Mouse (Mus musculus): Measurements from ENCODE around the gene Col26a1. TPM values are rescaled to one million over a fixed set of nuclear protein-coding genes. Genes with fewer than 3 reads are reported as not detected.
A peak's percentile ranks its signal among the peaks of the same experiment; 100 is the strongest.

Gene Col26a1
- polyA plus RNA-seq, 1 experiment from 2014 or later = 118 TPM

DNA sequence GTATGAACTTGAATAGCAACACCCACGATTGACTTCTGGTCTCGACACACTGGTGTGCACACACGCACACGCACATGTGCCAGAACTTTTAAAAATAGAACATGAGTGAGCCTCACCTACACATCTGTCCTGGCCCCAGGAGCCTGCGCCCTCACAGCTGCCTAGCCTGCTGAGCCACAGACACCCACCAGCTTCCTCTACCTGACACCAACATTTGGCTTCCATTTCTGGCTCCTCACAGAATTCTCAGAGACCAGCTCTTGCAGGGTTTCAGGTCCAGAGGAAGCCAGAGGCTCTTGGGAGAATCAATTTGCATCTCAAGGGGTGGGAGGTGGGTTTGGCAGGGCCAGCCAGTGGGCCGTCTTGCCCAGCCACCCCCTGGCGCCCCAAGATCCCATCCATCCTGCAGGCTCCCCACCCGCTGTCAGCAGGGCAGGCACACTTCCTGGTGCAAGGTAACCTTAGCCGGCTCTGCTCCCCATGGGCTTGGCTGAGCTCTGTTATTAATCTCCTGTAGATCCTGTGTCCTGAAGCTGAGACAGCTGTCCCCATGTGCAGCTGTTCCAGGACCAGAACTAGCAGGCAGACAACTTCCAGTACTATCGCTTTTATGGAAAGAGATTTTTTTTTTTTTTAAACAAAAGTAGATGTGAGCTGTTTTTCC is 13.4 kb downstream of the Col26a1 start:
- H3K27ac ChIP-seq (replicated peaks) = peak overlapping the region; percentile 80
- H3K9me3 ChIP-seq = no peaks in the 10 kb centered on the region; the same call in 1 of the 2 replicates
- peak; percentile 80 for DNase-seq (ENCODE audit: low spot score)
- WGBS = 52% methylated on average over 10 of the region's 10 CpGs
- peaks cover 71% of the 10 kb centered on the region for H3K4me1 ChIP-seq
- no peaks in the 10 kb centered on the region for H3K27me3 ChIP-seq (replicated peaks; ENCODE audit: low read depth, poor library complexity, severe bottlenecking)
- peaks cover 47% of the 10 kb centered on the region for H3K36me3 ChIP-seq (replicated peaks)
- H3K4me3 ChIP-seq = peak overlapping the region; percentile 28

DNA sequence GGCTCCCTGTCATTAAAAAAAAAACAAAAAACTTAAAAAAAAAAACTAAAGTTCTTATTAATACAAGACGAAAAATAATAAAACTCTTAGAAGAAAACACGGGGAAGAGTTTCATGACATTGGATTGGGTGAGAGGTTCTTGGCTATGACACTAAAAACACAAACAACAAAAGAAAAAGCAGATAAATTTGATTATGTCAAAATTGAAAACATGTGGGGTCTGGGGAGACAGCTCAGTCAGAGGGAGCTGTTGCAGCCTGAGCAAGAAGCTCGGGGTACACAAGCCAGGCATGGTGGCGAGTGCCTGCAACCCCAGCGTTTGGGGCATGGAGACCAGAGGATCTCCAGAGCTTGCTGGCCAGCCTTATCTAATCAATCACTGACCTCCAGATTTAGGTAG is 15.3 kb downstream of the Col26a1 start:
- H3K36me3 ChIP-seq (replicated peaks) = peaks cover 31% of the 10 kb centered on the region
- H3K4me3 ChIP-seq = no peak overlapping the region
- H3K27ac ChIP-seq (replicated peaks) = peak overlapping the region; percentile 80
- WGBS = 51% methylated on average over 5 of the region's 5 CpGs
- H3K4me1 ChIP-seq = peaks cover 82% of the 10 kb centered on the region
- DNase-seq (ENCODE audit: low spot score) = peak; percentile 51
- no peaks in the 10 kb centered on the region; the same call in 1 of the 2 replicates for H3K9me3 ChIP-seq
- H3K27me3 ChIP-seq (replicated peaks; ENCODE audit: low read depth, poor library complexity, severe bottlenecking) = no peaks in the 10 kb centered on the region

DNA sequence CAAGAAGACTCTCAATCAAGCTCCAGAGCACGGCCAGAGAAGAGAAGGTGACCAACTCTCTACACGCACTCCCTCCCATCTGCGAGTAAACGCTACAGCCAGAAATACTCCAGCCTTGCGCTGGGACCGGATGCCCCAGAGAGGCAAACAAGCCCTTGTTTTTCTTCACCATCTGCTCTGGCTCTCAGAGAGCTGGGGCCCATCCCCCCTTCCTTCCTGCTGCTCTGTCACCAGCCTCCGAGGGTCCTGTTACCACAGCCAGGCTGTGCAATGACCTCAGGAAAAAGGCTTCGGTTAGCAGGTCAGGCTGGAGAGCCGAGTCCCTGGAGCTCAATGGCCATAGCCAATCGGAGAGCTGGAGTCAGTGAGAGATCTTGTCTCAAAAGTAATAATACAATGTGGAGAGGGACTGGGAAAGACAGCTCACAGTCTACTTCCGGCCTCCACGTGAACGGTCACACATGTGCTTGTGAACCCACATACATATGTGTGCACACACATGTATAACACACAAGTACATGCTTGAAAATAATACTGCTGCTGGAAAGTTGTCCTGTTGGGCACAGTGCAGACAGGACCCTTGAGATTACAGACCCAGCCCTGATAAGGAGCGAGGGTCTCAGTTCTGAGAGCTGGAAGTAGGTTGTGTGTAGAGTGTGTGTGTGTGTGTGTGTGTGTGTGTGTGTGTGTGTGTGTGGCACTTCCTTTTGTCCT is 18.9 kb downstream of the Col26a1 start:
- no peaks in the 10 kb centered on the region; the same call in 1 of the 2 replicates for H3K9me3 ChIP-seq
- H3K4me3 ChIP-seq = peak overlapping the region; percentile 43
- peak overlapping the region; percentile 93 for H3K27ac ChIP-seq (replicated peaks)
- peak; percentile 94 for DNase-seq (ENCODE audit: low spot score)
- no peaks in the 10 kb centered on the region for H3K27me3 ChIP-seq (replicated peaks; ENCODE audit: low read depth, poor library complexity, severe bottlenecking)
- 8% methylated on average over 14 of the region's 14 CpGs for WGBS
- peaks cover 82% of the 10 kb centered on the region for H3K4me1 ChIP-seq
- peaks cover 22% of the 10 kb centered on the region for H3K36me3 ChIP-seq (replicated peaks)

DNA sequence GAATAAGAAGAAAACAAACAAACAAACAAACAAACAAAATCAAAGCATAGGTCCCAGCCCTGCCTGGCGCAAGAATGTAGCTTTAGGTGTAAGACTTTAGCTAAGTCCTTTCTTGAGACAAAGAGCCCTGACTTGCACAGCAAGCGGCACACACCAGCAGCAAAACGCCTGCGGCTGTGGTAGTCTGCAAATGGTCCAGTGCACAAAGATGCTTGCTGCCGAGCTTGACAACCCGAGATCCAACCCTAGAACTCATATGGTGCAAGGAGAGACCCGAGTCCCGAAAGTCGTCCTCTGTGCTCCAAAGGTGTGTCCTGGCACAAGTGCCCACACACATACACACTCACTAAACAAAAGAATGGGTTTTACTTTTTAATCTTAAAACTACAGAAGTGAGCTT is 19.7 kb downstream of the Col26a1 start:
- H3K4me1 ChIP-seq = peaks cover 73% of the 10 kb centered on the region
- H3K4me3 ChIP-seq = peak overlapping the region; percentile 43
- peak; percentile 49 for DNase-seq (ENCODE audit: low spot score)

DNA sequence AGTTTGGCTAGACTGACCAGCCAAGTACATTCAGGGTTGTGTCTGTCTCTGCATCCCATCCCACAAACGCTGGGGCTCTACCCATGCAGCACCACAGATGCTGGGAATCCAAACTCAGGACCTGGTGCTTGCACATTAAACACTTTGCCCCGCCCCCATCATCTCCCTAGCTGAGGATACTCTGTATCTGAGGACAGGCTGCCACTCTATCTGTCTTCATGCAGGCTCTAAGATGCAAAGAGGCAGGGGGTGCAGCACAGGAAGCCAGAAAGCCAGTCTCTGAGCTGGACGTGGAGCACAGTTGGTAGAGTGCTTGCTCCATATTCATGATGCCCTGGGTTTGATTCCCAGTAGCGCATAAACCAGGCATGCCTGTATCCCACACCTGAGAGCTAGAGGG is 20.2 kb downstream of the Col26a1 start:
- Histone ChIP-seq H3K27me3 (replicated peaks; ENCODE audit: low read depth, poor library complexity, severe bottlenecking) (no peaks in the 10 kb centered on the region), H3K36me3 (replicated peaks) (peaks cover 28% of the 10 kb centered on the region), H3K4me1 (peaks cover 69% of the 10 kb centered on the region), H3K4me3 (peak overlapping the region; percentile 43; the same call in 1 of the 2 replicates), H3K9me3 (no peaks in the 10 kb centered on the region; the same call in 1 of the 2 replicates), H3K27ac (replicated peaks) (peak overlapping the region; percentile 93)
- no peak for DNase-seq (ENCODE audit: low spot score)
- 40% methylated on average over 4 of the region's 4 CpGs for WGBS

More for the DNA sequence above, 19.7 kb downstream of the Col26a1 start:
- H3K36me3 ChIP-seq (replicated peaks) = peaks cover 26% of the 10 kb centered on the region
- WGBS = 24% methylated on average over 9 of the region's 9 CpGs
- H3K27ac ChIP-seq (replicated peaks) = peak overlapping the region; percentile 93
- H3K27me3 ChIP-seq (replicated peaks; ENCODE audit: low read depth, poor library complexity, severe bottlenecking) = no peaks in the 10 kb centered on the region
- no peaks in the 10 kb centered on the region; the same call in 1 of the 2 replicates for H3K9me3 ChIP-seq

DNA sequence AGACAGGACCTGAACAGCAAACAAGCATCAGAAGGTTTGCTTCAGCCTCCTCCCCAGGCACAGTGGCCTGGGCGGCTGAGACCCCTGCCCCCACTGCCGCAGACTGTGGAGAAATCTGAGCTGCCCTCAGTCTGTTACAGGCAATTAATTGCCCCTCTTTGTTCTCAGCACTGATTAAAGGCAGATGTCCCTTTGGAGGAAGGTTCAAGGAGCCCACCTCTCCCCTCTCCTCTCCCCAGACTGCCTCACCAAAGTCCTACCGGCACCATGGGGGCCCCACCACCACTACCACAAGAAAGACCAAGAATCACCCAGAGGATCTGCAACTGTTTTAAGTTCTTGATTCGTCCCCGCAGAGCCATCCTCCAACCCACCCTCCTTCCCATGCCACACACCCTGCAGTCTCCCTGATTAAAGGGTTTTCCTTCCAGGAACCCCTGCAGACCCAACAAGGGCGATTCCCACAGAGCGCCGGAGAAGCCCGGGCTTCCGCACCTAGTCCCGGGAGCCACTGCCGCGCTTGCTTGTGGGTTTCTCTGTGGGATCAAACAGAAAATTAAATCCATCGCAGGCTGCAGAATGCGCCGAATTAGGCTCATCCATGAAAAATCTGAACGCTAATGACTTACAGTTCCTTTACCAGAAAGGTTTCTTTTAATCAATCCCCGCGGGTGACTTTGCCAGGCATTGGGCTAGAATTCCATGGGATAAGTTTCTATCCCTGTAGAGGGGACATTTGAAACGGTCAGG is 21.6 kb downstream of the Col26a1 start:
- Histone ChIP-seq H3K36me3 (replicated peaks) (peaks cover 36% of the 10 kb centered on the region), H3K9me3 (no peaks in the 10 kb centered on the region; the same call in 1 of the 2 replicates), H3K4me1 (peaks cover 58% of the 10 kb centered on the region), H3K4me3 (peak overlapping the region; percentile 45), H3K27ac (replicated peaks) (peak overlapping the region; percentile 93), H3K27me3 (replicated peaks; ENCODE audit: low read depth, poor library complexity, severe bottlenecking) (no peaks in the 10 kb centered on the region)
- peak; percentile 88 for DNase-seq (ENCODE audit: low spot score)
- WGBS = 5% methylated on average over 20 of the region's 20 CpGs

DNA sequence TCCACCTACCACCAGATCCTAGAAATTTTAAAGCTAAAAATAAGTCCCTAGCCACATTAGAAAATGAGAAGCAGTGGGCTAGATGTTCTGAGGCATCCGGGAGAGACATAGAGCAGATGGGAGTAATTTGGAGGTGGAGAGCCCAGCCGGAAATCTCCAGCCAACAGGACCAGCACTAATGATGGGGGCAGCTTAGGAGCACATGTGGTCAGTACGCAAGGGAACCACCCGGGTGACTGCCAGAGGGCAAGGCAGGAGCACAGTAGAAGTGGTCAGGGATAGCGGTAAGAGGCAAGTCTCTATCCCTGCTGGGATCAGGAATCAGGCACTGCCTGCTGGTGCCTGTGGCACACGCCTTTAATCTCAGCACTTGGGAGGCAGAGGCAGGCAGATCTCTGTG is 32.3 kb downstream of the Col26a1 start:
- H3K36me3 ChIP-seq (replicated peaks) = peaks cover 97% of the 10 kb centered on the region
- WGBS = 48% methylated on average over 6 of the region's 6 CpGs
- DNase-seq (ENCODE audit: low spot score) = peak; percentile 56

DNA sequence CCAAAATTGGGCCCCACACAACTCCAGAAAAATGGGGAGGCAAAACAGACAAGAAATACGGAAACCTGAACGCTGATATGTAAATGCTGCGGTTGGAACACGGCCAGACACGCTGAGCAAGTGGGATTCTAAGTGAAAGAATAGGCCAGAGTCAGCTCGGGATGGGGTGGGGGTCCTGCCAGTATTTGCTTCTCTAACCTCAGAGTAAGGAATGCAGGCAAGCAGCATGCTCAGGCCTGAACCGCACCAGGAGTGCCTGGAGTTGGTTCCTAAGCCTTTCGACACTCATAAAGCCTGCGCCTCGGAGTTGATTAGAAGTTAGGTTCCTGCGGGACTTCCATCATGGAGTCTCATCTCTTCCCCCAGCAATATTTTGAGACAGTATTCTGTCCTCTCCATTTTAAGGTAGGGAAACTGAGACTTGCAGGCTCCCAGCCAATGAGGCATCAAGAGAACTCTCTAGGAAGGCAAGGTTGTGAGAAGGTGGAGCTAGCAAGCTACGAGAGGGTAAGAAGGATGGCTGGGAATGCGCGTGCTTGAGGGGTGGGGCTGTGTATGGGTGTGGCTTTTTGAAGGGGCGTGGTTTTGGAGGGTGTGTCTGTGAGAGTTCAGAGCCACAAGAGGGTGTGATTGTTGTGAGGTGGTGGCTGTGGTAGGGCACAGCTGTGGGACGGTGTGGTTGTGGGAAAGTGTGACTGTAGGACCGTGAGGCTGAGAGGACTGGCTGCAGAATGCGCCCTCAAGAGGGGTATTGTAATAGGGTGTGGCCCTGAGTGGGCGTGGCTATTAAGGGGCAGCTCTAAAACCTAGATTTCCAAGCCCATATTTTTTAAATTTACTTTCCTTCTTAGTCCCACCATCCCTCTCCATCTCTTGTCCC is 36.4 kb downstream of the Col26a1 start:
- H3K27ac ChIP-seq (replicated peaks) = no peak overlapping the region
- WGBS = 83% methylated on average over 19 of the region's 19 CpGs
- H3K27me3 ChIP-seq (replicated peaks; ENCODE audit: low read depth, poor library complexity, severe bottlenecking) = no peaks in the 10 kb centered on the region
- H3K36me3 ChIP-seq (replicated peaks) = peaks cover 97% of the 10 kb centered on the region
- peaks cover 2% of the 10 kb centered on the region; the same call in 1 of the 2 replicates for H3K9me3 ChIP-seq
- no peak overlapping the region for H3K4me3 ChIP-seq
- DNase-seq (ENCODE audit: low spot score) = no peak
- H3K4me1 ChIP-seq = peaks cover 37% of the 10 kb centered on the region

More for the DNA sequence above, 32.3 kb downstream of the Col26a1 start:
- Histone ChIP-seq H3K4me3 (0 out of 2 replicates have a peak overlapping the region, but pooled peaks have one; percentile 16), H3K27ac (replicated peaks) (0 out of 2 replicates have a peak overlapping the region, but pooled peaks have one; percentile 19), H3K9me3 (0 out of 2 replicates have a peak, but pooled peaks cover 4% of the 10 kb centered on the region), H3K27me3 (replicated peaks; ENCODE audit: low read depth, poor library complexity, severe bottlenecking) (no peaks in the 10 kb centered on the region), H3K4me1 (peaks cover 17% of the 10 kb centered on the region; the same call in 1 of the 2 replicates)

DNA sequence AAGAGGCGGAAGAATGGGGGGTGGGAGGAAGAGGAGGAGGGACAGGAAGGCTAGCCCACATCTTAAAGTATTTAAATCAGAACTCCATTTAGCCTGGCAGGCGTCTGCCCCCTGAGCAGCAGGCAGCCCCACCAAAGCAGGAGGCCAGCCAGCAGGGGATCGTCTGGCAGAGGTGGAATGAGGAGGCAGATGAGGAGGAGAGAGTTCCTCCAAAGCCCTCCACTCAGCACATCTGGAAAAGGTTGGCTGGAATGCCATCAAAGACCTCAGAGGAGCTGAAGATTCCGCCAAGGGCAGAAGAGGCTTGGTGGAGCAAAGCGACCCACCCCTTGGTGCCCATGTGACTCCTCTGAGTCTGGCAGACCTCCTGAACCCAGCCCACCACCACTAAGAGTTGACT is 39.1 kb downstream of the Col26a1 start:
- DNase-seq (ENCODE audit: low spot score) = peak; percentile 47
- peaks cover 99% of the 10 kb centered on the region for H3K36me3 ChIP-seq (replicated peaks)
- H3K9me3 ChIP-seq = no peaks in the 10 kb centered on the region; the same call in 1 of the 2 replicates
- no peaks in the 10 kb centered on the region for H3K27me3 ChIP-seq (replicated peaks; ENCODE audit: low read depth, poor library complexity, severe bottlenecking)
- peaks cover 35% of the 10 kb centered on the region for H3K4me1 ChIP-seq
- 41% methylated on average over 5 of the region's 5 CpGs for WGBS
- peak overlapping the region; percentile 14 for H3K27ac ChIP-seq (replicated peaks)
- H3K4me3 ChIP-seq = no peak overlapping the region

DNA sequence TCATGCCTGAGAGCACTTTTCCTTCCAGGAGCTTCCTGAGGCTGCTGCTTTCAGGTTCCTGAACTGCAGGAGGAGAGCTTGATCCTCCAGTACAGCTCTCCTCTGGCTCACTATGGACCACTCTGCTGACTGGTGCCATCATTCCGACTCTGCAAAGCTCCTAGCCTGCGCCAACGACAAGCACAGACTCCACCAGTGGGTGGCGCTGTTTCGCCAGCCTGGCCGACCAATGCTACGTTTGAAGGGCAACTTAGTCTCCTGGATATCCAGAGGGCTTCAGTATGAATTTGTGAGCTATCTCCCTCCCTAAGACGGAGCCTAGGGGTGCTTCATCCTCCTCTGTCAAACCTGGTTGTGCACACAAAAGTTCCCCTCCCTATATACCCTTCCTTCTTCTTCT is 43.0 kb downstream of the Col26a1 start:
- Histone ChIP-seq H3K27ac (replicated peaks) (peak overlapping the region; percentile 15; the same call in 1 of the 2 replicates), H3K36me3 (replicated peaks) (peaks cover 94% of the 10 kb centered on the region), H3K4me1 (peaks cover 39% of the 10 kb centered on the region), H3K9me3 (no peaks in the 10 kb centered on the region; the same call in 1 of the 2 replicates), H3K4me3 (no peak overlapping the region), H3K27me3 (replicated peaks; ENCODE audit: low read depth, poor library complexity, severe bottlenecking) (no peaks in the 10 kb centered on the region)
- WGBS = 9% methylated on average over 8 of the region's 8 CpGs
- DNase-seq (ENCODE audit: low spot score) = peak; percentile 87

DNA sequence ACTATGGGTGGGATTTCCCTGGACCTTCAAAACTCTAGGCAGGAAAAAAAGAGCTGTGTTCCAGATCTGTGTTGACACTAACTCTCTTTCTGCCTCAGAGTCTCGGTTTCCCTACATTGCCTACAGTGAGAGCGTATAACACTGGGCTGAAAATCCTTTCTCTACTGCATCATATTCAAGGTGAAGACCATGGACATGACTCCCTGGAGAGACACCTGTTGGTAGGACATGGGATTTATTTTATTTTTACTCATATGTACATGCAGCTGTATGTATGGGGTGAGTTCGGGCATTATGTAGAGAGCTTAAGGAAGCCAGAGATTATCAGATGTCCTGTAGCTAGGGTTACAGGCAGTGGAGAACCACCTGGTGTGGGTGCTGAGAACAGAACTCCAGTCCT is 50.0 kb downstream of the Col26a1 start:
- peaks cover 94% of the 10 kb centered on the region for H3K36me3 ChIP-seq (replicated peaks)
- H3K9me3 ChIP-seq = peaks cover 9% of the 10 kb centered on the region; the same call in 1 of the 2 replicates
- H3K27me3 ChIP-seq (replicated peaks; ENCODE audit: low read depth, poor library complexity, severe bottlenecking) = no peaks in the 10 kb centered on the region
- H3K4me3 ChIP-seq = no peak overlapping the region
- no peak for DNase-seq (ENCODE audit: low spot score)
- H3K4me1 ChIP-seq = peaks cover 7% of the 10 kb centered on the region; the same call in 1 of the 2 replicates
- no peak overlapping the region for H3K27ac ChIP-seq (replicated peaks)
- WGBS = 87% methylated on average over 3 of the region's 3 CpGs

Data from embryonic facial prominence, embryonic 10.5 days (tissue).